Mouse (Mus musculus) cerebellum, adult 9-11 months (tissue): ENCODE measurements around the gene Atrnl1.

Experiments
- DNase-seq: peaks from one replicate; pipeline ENCODE4 v3.0.0; 2022

Atrnl1 gene

DNA sequence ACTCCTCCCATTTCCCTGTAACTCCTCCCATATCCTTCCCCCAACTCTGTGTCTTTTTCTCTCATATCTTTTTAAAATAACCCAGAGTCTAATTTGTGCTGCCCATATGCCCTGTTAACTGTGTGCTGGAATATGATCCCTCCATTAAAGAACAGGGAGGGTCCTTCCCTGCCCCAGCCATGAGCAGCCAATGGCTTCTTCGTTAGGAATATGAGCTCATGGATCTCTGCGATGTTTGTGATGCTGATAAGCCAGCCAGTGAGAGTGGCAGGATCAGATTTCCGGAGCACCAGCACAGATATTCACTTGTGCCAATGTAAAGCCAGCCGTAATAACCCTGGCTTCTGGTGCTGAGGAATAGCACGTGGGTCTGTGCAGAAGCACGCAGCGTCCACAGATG is 477.6 kb downstream of the Atrnl1 start:
- DNase-seq: no peak

DNA sequence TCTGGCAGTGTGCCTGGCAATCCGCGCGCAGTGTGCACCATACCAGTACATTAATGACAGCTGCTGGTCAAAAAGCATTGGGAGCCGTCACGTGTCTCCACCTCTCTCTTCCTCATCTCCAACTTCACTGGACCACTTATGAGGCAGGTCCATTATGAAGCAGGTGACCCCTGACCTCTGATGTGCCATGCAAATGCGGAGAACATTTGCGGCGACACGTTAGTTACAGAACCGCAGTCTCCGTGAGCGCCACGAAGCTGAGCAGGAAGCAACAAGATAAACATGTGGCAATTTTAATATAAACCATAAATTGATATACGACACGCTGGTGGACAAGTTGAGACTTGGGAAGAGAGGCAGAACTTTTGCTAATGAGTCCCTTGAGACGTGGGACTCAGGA is 481.1 kb downstream of the Atrnl1 start:
- DNase-seq: no peak

DNA sequence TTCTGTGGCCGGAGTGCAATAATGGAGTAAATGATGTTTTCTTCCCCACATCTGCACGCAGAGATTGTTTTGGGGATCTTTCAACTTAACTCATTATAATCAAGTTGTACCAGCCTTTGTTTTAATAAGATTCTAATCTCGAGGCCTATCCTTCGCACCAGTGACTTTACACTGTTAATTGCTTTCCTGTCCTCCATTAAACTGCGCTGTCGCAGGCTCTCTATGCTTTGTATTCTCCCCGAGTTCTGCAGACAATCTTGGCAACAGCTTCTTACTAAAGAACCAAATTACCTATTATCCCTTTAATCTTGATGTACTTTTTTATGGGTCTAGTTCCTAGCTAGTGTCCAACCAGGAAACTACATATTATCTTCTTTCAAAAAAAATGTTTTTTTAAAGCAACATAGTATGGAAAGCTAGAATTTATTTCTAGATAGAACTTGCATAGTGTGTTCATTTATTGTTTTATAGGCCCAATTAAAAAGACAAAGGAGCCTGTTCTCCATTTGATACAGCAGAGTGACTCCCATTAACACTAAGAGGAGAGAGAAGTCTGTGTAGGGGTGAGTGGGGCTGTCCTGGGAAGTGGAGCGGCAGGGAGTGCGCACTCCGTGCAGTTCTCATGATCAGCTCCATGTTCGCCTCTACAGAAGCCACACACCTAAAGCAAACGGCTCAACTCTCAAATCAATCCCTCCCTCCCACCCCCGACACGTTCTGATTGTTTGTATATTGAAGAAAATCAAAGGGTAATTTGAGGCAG is 484.1 kb downstream of the Atrnl1 start:
- DNase-seq: no peak

DNA sequence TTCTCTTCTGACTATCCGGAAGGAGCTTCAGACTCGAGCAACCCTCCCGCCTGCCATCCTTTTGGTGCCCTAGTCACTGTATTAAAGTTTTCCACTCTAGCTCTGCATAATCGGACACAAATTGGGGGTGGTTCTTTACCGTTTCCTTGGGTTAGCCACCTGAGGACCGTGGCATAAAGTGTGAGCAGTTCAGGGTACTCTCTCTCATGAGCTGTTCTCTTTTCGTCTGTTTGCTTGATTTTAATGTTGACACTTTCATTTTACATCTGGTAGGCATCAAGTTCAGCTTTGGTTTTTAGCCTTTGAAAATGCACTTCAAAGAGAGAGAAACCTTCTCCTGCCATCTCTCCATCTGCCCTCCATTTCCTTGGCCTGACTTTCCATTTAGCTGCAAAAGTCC is 484.9 kb downstream of the Atrnl1 start:
- no peak for DNase-seq

DNA sequence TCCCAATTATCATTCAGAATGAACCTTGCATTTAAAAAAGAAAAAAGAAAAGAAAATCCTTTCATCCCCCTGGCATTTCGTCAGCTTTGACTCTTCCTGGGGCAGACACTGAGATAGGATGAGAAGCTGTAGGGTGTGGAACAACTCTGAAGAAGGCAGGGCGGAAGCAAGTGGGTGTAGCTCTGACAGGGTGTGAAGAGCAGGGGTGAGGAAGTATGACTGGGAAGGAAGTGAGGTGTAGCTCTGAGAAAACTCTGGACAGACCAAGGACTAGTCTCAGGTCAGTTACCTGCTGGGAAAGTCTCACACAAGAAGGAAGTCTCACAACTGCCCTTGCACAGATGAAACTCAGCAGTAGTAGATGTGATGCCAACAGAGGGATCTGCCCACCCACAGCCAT is 486.4 kb downstream of the Atrnl1 start:
- no peak for DNase-seq

DNA sequence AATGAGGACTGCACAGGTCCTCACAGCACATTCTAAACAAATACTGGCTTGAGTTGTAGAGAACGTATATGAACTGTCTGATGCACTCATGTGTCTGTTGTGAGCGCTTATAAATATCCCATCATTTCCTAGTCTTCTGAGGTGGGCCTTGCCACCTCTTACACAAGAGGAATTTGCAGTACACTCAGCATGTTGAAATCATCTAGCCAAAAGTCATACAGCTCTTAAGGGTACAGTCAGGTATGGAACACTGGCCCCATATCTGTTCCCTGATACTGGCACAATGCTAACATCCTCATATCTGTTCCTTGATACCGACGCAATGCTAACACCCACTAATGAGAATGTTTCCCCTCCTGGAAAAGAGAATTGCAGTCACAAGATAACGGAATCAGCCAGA is 488.7 kb downstream of the Atrnl1 start:
- no peak for DNase-seq

DNA sequence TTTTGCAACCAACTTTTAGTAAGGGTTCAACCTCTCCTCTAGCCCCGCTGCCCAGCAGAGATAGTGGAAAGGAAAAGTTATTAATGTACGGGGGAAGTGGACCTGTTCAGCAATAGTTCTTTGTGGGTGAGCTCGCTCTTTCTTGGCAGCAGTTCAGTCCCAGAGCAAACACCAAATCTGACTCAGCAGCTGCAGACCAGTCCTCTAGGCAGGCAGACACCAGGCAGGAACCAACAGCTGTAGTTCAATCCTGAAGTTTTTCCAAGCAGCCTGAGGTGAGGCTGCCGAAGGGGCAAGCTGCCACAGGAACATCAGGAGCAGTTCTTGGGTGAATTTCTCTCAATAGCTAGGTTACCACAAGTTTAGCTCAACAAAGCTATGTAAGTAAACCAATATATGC is 489.5 kb downstream of the Atrnl1 start:
- no peak for DNase-seq

DNA sequence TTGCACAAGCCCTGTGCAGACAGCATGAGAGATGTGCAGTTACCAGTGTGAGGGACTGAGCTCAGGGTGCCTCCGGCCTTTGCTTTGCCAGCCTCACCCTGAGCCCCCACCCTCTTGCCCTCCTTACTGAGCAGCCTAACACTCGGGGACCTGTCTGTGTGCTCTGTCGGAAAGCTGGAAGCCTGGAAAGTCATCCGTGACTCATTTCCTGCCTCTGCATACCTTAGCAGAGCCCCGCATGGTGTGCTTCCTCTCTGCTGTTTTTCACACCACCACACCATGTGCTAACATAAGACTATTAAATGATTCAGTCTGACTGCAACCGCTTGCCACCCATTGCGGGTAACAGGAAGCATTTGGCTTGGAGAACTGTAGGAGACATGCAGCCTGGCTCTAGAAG is 493.7 kb downstream of the Atrnl1 start:
- no peak for DNase-seq

DNA sequence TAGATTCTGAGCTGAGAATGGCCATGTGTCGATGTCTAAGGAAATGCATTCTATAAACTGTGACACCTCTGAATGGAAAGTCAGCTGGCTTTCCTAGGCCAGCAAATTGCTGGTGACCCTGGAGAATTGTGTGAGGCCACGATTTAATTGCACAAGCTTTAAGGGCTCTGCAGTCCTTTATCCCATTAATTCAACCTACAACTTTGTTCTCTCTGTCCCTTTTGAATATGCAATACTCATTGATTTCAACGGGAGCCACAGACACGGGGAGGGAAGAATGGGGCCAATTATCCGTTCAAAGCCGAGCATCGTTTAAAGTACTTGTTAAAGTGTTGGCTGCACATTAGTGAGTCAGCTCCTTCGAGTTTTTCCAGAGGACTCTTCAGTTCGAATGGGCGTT is 496.8 kb downstream of the Atrnl1 start:
- DNase-seq: no peak

DNA sequence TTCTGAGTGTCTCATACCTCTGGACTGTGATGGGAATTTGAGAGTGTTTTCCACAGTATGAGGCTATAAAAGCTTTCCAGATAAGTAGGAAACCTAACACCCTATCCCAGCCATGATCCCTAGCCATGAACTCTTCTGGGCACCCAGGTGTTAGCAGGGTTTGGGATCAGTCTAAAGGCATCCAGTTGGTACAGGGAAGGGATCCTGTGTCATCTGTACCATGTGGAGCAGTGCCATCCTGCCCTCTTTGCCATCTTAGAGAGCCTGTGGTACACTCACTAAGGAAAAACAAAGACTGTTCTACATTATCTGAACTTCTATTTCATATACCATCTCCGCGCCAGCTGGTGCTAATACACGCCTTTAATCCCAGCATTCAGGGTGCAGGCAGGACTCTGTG is 499.7 kb downstream of the Atrnl1 start:
- DNase-seq: no peak

DNA sequence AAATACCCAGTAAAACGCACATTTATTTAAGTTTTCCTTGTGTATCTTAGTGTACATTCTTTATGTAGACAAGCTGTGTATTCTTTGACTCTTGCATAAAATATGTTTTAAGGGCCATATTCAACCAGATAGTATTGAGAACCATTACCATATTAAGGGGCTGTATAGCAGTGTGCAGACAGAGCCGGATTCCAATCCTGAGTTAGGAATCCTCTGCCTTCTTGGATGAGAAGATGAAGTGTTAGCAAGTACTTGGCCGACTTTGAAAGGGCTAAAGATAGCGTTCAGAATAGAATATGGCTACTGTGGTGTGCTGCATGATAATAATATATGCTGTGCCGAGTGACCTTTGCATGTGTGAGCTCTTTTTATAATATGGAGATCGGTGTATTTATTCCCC is 500.5 kb downstream of the Atrnl1 start:
- DNase-seq: no peak

DNA sequence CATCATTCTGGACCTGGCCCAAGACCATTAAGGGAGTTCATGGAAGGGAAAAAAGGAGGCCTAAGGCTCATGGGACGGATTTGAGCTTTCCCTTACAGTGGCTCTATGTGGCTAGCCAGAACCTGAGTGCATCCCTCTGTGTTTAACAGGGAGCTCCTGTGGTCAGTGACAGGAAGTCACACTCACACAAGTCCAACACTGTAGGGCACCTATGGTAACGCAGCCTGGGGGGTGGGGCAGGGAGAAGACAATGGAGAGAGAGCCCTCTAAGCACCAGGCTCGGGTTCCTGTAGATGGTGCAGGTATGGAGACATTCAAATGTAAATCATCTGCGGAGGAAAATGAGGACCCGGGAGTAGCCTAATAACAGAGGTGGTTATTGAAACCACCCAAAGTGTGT is 501.3 kb downstream of the Atrnl1 start:
- no peak for DNase-seq

DNA sequence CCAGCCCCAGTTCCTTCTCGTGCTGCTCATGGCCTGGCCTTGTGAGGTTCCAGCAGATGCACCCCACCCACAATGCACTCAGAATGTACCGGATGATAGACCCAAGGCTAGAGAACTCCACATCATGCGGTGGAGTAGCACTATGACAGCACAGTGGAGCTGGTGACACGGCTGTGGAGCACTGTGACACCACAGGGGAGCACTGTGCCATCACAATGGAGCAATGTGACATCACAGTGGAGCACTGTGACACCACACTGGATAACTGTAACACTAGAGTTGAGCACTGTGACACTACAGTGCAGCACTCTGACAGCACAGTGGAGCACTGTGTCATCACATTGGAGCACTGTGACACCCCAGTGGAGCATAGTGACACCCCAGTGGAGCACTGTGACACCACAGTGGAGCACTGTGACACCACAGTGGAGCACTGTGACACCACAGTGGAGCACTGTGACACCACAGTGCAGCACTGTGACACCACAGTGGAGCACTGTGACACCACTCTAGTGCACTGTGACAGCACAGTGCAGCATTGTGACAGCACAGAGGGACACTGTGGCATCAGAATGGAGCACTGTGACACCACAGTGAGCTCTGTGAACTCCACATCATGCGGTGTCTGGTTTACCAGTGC is 502.4 kb downstream of the Atrnl1 start:
- no peak for DNase-seq

DNA sequence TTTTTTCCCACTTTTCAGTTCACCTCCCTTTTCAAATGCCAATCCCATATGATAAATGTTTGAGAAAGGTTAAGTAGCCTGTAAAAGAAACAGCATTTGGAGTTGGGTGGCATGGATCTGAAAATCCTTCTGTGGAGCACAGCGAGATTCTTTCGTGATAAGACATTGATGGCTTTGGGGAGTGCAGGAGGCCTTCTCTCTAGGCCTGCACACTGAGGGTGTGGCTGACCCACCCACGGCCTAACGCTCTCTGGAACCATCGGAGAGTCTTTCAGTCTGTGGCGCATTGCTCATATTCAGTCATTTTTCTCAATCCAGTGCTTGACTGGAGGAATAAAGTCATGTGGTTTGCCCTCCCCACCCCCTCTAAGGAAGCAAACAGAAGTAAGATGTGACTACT is 506.8 kb downstream of the Atrnl1 start:
- no peak for DNase-seq

DNA sequence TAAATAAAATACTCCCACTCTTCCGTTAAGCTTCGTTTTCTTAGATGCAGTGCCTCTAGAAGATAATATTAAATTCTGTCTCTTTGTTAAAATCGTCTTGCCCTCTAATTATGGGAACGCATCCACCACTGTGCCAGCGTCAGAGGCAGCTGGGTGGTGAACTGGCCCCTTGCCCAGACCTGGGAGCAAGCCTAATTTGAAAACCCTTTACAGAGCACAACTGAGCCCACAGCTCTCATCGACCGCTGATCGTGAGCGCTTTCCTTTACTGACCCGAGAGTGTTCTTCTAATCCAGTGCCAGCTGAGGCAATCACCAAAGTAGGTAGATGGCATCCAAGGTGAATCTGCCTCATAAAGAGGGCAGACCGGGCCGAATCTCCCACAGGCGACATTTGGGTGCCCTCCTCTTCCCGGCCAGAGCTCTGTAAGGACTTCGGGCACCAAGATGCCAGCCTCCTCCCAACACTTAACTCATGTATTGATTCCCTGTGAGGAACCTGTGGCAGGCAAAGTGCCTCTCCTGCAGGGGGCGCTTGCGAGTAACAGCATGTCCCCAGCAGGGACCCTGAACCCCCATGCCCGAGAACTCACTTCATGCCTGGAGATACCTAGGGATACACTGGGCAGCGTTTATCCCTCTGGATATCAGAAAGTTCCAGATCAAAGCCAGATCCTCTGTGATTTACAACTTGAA is 507.5 kb downstream of the Atrnl1 start:
- DNase-seq: no peak

DNA sequence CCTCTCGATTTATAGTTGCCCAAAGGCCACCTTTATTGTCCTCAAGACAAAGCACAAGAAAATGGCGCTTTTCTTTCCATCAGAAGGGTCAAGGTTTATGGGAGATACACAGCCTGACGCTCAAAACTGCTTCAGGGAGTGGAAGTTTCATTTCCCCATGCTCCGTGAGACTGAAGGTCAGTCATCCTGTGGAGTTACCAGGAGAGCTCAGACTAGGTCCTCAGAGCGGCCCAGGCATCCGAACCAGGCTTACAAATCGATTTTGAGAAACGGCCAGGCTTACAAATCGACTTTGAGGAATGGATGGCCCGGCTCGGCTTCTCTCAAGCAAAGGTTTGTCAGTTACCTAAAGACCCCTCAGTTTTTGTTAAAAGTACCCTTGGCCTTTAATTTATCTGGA is 508.0 kb downstream of the Atrnl1 start:
- DNase-seq: no peak

DNA sequence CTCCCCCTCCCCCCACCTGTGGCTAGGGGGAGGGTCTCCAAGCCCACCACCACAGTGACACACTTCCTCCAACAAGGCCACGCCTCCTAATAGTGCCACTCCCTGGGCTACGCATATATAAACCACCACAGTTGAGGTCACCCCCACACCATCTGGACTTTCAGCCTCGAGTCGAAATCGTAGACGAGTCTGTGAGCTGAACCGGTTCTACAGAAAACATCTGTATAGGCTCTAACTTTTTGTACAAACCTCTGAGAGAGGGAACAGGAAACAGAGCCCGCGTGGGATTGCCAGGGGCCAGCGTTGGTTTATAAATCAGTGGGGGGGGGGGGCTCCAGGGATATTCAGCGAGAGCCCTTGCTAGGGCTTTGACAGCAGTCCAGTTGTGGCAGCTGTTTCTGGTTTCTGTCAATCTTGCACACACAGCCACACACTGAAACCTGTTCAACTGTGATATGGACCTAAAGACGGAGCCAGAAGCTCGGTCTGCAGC is 508.9 kb downstream of the Atrnl1 start:
- no peak for DNase-seq

DNA sequence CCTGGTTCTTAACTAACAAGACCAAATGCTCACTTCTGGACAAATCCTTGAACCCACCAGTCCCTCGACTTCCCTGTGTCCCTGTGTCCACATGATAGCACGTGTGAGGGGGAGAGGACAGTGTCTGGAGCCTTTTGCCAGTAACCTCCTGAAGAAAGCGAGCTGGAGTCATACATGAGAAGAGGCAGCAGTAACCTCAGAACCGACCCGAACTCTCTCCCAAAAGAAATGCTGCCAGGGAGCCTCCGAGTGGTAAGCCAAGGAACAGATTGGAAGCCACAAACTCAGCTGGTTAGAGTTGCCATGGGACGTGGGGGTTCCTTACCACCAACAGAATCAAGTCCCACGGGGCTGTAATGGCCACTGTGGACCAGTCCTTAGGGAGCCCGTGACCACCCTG is 509.8 kb downstream of the Atrnl1 start:
- DNase-seq: no peak

DNA sequence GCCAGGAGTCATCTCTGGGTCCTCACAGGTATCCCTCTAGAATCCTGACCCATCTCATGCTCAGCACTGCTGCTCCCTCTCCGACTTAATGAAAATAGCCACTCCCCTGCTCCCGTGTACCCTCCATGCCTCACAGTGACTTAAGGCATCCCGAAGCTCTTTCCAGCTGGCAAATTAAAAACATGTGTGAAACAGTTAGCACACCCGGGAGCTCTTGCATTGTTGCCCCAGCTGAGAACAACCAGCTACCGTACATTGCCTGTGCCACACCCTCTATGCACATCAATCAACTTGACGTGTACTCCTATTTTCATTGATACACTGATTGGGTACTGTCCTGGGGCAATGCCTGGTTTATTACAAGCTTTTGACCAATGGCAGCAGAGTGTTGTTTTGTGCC is 510.8 kb downstream of the Atrnl1 start:
- no peak for DNase-seq

DNA sequence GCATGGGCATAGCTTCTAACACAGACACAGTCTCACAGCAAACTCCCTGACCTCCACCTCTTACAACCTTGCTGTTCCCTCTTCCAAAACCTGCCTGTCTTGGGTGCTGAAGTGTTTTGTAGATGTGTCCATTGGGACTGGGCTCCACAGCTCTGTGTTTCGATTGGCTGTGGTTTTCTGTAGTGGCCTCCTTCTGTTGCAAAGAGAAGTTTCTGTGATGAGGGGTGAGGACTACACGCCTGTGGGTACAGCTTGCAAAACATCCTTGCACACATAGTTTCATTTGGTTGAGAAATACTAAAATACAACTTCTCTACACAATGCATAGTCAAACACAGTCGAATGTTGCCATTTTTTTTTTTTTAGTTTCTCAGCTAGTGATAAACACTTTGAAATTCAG is 512.8 kb downstream of the Atrnl1 start:
- DNase-seq: no peak

DNA sequence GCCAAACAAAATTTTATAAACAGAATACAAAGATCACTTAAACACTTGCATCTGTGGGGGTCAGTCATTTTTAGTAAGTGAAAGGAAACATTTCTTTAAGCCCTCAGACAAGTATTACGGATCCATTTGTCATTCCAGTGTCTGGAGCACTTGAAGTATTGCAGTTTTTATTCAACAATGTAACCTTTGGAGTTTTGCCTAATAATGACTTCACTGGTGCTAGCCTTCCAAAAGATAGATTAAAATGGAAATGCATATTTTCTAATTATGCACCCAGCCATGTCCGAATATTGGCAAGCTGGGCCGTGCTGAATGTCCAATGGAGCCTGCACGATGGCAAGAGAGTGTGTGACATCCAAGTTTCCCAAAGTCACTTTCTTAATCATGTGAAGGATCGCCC is 513.7 kb downstream of the Atrnl1 start:
- DNase-seq: no peak

DNA sequence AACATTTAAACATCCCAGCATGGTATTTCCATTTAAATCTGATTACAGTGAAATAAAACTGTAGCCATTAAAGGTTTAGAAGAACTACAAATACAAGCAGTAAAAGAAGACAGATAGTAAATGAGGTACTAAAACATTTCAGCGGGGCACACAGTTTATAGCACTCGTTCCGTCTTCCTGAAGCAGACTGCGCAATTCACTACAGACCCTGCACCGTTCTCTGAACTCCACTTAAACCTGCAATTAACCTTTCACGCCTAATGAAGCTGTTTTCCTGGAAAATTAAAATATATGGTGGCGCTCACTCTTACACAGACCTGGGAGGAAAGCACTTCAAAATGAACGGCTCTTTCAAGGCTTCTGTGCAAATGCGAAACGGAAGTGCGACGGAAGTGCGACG is 514.2 kb downstream of the Atrnl1 start:
- no peak for DNase-seq

DNA sequence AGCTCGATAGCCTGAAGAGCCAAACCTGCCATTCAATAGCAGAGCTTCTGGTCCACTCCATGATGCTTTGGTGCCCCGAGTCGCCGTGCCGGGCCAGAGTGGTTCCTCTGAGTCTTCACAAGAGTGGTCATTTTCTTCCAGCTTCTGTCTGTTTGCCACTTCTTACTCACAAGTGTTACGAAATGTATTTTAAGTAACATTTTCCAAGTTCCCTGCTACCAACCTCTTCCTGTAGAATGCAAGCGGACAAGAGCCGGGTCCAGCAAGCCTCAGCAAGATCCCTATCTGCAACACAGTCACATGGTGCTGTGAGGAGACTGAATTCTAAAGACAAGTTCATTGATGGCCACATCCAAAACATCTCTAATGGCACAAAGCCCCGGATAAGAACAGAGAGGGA is 521.1 kb downstream of the Atrnl1 start:
- no peak for DNase-seq

DNA sequence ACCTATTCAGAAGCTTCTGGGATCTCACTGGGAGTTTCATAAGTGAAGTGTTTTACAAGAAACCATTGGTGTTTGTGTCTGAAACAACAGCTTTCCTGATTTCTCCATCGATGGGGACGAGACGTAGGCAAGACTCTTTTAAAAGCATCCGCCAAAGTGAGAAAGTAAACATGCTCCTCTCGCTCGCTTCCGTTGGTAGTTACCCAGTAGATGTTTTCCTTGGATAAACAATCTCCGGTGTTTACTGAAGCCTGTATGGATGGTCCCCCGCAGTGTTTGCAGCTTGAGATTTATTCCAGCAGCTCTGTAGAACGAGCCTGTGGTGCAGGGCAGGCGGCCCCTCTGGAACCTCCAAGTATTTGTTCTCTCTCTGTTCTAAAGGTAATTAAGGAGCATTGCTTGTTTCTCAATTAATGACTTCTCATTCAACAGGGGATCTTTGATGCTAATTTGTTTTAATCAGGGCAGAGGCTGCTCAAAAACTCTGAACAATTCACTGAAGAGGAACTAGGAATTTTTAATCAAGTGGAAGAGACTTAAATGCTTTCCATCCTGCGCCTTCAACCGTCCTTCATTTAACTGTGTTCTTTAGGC is 529.5 kb downstream of the Atrnl1 start:
- no peak for DNase-seq
